Mouse (Mus musculus) liver, postnatal 0 days (tissue): ENCODE results near the gene Gm20388. TPM values are rescaled to one million over a fixed set of nuclear protein-coding genes. Genes with fewer than 3 reads are reported as not detected.
A peak's percentile ranks its signal among the peaks of the same experiment; 100 is the strongest.

Experiments
- ATAC-seq: fragments of 200-750 bp; cut with Nextera tagmentation; 2 replicates; pipeline ENCODE4 v1.8.0; 2017; ENCODE audit warnings: mild to moderate bottlenecking, moderate library complexity
- DNase-seq: peaks from one replicate; pipeline ENCODE4 v3.0.0-alpha.2; 2016
- H3K27ac ChIP-seq: fragments of 300-500 bp; sonication (generic); 2 replicates; pipeline ENCODE4 v1.5.1; 2014; ENCODE audit warnings: antibody characterized with exemption, moderate library complexity, mild to moderate bottlenecking, low read depth
- H3K27me3 ChIP-seq: fragments of 300-500 bp; sonication (generic); 2 replicates; pipeline ENCODE4 v1.6.1; 2014; ENCODE audit warnings: low read length, control low read depth, mixed read lengths; ENCODE audit not compliant: insufficient read depth
- H3K36me3 ChIP-seq: fragments of 300-500 bp; sonication (generic); replicated peaks from 2 replicates; pipeline ENCODE4 v1.6.1; 2014; ENCODE audit warnings: mild to moderate bottlenecking, control low read depth, low read length, moderate library complexity, mixed read lengths; ENCODE audit not compliant: insufficient read depth
- H3K4me1 ChIP-seq: fragments of 300-500 bp; sonication (generic); 2 replicates; pipeline ENCODE4 v1.6.1; 2014; ENCODE audit warnings: antibody characterized with exemption, mild to moderate bottlenecking, control low read depth; ENCODE audit not compliant: insufficient read depth
- H3K4me2 ChIP-seq: fragments of 300-500 bp; sonication (generic); 2 replicates; pipeline ENCODE4 v1.6.1; 2014; ENCODE audit warnings: low read depth, mild to moderate bottlenecking, low read length, moderate library complexity, mixed read lengths
- H3K4me3 ChIP-seq: fragments of 300-500 bp; sonication (generic); 2 replicates; pipeline ENCODE4 v1.5.1; 2014; ENCODE audit warnings: low read depth, low read length
- H3K9ac ChIP-seq: fragments of 300-500 bp; sonication (generic); replicated peaks from 2 replicates; pipeline ENCODE4 v1.6.1; 2014; ENCODE audit warnings: mild to moderate bottlenecking, moderate library complexity
- H3K9me3 ChIP-seq: fragments of 300-500 bp; sonication (generic); 2 replicates; pipeline ENCODE4 v1.6.1; 2016; ENCODE audit warnings: mild to moderate bottlenecking, control low read depth, low read length, mixed read lengths
- CTCF ChIP-seq: sonication (generic); IDR thresholded peaks from 2 replicates; pipeline ENCODE4 v1.5.1; 2016; ENCODE audit warnings: antibody characterized with exemption, low read depth
- EP300 ChIP-seq: IDR thresholded peaks from 2 replicates; pipeline ENCODE4 v1.6.1; 2016; ENCODE audit warnings: antibody characterized with exemption, low read depth, mild to moderate bottlenecking
- WGBS: fragments of 180-500 bp; shearing (Covaris S2); extraction: QIAGEN DNeasy Blood & Tissue Kit; methylation state at CpG from one replicate; pipeline ENCODE4 v1.1.7; 2014; ENCODE audit not compliant: insufficient replicate concordance; 5-methylcytosine and 5-hydroxymethylcytosine counted together
- polyA plus RNA-seq: library from polyadenylated mRNA; unstranded; fragments of >200 nt; fragmentation: Nextera tagmentation; extraction: Ambion mirVana; gene quantifications from 2 replicates; pipeline ENCODE4 v1.2.1, GENCODE M21; 2015

Gm20388 gene
- polyA plus RNA-seq, 1 experiment from 2014 or later = not detected

DNA sequence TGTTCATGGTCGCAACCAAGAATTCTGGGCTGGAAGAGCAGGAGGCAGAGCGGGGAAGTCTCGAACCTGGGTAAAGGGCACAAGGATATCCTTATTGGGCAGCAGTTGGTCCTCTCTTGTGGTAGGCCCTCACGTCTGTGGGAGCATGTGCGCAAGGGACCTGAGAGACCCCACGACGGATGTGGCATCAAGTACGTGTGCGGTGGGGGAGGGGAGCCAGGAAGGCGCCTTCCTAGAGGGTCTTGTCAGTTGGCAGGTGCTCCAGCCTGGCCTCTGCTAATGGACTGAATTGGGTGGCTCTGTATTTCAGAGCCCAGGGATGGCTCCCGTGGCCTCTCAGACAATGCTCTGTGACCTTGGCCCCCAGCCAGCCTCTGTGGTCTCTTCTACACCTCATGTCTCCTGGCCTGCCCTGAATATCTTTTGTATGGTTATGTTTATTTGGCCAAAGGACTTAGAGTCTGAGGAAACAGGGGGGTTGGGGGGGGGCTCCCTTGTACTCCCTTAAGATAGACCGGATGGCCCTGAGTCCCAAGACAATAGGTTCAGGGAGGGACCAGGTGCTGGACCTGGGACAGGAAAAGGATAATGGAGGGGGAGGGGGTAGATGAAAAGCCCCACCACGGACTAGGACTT lies 563.2 kb downstream of the Gm20388 start:
- ATAC-seq = no peak

DNA sequence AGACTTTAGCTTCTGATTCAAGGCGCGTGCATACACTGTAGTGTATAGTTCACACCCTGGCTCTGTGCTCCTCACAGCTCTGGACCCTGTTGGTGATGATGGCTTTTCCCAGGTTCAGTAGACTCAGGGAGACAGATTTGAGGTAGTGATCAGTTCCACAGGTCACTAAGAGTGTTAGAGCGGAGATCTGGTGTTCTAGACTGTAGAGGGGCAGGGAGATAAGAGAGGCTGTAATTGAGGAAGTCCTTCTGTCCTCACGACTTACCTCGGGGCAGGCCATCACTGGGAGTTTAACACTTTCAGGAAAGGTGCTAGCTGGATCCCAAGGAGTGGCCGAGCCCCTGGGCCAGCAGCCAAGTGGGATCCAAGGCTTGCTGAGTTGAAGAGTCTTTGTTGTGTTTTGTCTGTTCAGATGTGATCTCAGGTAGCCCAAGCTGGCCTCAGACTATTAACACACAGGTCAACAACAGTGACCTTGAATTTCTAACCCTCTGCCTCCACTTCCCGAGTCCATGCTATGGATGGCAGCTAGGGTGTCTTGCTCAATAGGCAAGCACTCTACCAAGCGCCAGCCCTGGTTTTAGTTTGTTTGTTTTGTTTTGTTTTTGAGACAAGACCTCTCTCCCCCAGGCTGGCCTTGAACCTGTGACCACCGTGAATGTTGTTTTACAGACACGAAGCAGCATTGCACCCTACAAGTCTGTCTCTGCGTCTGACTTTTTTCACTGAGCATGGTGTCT lies 564.0 kb downstream of the Gm20388 start:
- H3K9ac ChIP-seq = 0 out of 2 replicates have a peak overlapping the region, but pooled peaks have one; percentile 7
- H3K4me3 ChIP-seq = no peak overlapping the region
- 47% methylated on average over 11 of the region's 11 CpGs for WGBS
- peaks cover 44% of the 10 kb centered on the region for H3K4me1 ChIP-seq
- ATAC-seq = 0 out of 2 replicates have a peak, but pooled peaks have one; percentile 0
- H3K36me3 ChIP-seq = no peaks in the 10 kb centered on the region
- H3K9me3 ChIP-seq = no peaks in the 10 kb centered on the region
- H3K27me3 ChIP-seq = no peaks in the 10 kb centered on the region
- DNase-seq = no peak
- H3K4me2 ChIP-seq = no peak overlapping the region
- TF ChIP-seq EP300 = no peak
- TF ChIP-seq CTCF = no peak
- peak overlapping the region; percentile 37; the same call in 1 of the 2 replicates for H3K27ac ChIP-seq

More for the DNA sequence above, 563.2 kb downstream of the Gm20388 start:
- Histone ChIP-seq H3K27ac (no peak overlapping the region), H3K4me1 (peaks cover 38% of the 10 kb centered on the region), H3K27me3 (no peaks in the 10 kb centered on the region), H3K9ac (no peak overlapping the region), H3K4me2 (no peak overlapping the region), H3K4me3 (no peak overlapping the region), H3K36me3 (no peaks in the 10 kb centered on the region), H3K9me3 (no peaks in the 10 kb centered on the region)
- no peak for TF ChIP-seq CTCF
- TF ChIP-seq EP300 = no peak
- 71% methylated on average over 13 of the region's 13 CpGs for WGBS
- DNase-seq = no peak

DNA sequence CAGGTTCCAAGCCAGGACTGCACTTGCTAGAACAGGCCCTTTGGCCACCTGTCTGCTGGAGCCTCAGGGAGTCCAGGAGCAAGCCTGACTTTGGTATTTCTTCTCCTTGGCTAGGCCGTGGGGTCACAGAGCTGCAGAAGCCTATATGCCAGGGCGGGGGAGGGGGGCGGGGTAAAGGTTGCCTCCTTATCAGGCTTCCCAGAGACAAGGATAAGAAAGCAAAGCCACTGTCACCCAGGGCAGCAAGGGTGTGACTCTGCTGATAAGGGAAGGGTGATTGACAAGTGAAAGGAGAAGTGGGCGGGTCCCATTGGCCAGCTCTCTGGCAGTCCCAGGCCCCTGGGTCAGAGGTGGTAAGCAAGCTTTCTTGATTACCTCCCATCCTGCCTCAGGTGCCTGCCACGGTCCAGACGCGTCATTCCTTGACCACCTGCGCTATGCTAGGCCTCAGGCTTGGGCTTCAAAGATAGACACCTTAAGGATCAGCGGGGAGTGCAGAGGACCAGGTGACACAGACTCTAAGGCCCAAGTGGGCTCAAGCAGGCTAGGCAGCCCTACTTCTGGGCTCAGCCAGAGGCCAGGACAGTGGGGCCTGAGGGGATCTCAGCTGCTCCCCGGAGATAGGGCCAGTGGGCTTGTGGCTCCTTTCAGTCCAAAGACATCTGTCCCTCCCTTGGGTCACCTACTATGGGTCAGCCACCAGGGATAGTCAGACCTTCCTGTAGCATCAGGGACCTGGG lies 565.0 kb downstream of the Gm20388 start:
- Histone ChIP-seq H3K9ac (0 out of 2 replicates have a peak overlapping the region, but pooled peaks have one; percentile 7), H3K4me1 (peaks cover 47% of the 10 kb centered on the region), H3K27ac (peak overlapping the region; percentile 55), H3K9me3 (no peaks in the 10 kb centered on the region), H3K36me3 (no peaks in the 10 kb centered on the region), H3K27me3 (no peaks in the 10 kb centered on the region), H3K4me3 (0 out of 2 replicates have a peak overlapping the region, but pooled peaks have one; percentile 2), H3K4me2 (peak overlapping the region; percentile 49)
- 30% methylated on average over 10 of the region's 10 CpGs for WGBS
- ATAC-seq (peak; percentile 89), DNase-seq (peak; percentile 88)
- TF ChIP-seq EP300 (peak; percentile 97), CTCF (no peak)

DNA sequence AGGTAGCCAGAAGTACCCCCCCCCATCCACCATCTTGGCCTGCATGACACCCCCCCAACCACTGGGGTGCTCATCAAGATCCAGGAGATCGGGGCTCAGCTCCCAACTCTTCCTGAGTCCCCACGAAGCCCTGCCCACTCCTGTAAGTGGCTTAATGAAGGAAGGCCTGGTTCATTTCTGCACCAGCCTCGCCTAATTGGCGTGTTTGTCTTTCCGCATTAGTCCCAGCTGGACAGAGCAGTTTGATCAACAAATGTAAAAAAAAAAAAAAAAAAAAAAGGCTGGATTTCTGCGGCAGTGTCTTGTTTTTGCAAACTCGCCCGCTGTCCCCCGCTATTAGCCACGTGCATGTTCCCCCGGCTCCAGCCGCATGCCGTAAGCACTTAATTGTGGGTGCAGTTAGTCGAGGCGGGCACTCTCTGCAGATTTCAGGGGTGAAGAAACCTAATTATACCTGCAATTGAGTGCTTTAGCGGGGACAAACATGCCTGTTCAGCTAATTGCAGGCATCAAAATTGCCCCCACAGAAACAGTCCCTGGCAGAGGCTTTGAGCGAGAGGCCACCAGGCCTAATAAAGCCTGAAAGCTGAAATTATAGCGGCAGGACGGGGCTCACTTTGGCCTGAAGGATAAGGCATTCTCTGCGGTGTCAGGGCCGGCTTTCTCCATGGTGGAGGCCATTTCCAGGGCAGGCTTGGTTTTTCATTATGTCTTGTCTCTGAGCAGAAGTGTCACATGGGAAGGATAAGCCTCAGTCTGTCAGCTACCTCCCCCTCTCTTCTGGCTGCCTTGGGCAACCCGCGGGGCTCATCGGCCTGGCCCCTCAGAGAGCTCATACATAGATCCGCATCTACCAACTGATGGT lies 566.3 kb downstream of the Gm20388 start:
- TF ChIP-seq CTCF (no peak), EP300 (no peak)
- no peak overlapping the region for H3K4me2 ChIP-seq
- no peak for ATAC-seq
- no peaks in the 10 kb centered on the region for H3K36me3 ChIP-seq
- no peaks in the 10 kb centered on the region for H3K27me3 ChIP-seq
- no peak for DNase-seq
- H3K9ac ChIP-seq = no peak overlapping the region
- WGBS = 73% methylated on average over 25 of the region's 25 CpGs
- H3K4me3 ChIP-seq = no peak overlapping the region
- no peaks in the 10 kb centered on the region for H3K9me3 ChIP-seq
- H3K4me1 ChIP-seq = peaks cover 46% of the 10 kb centered on the region
- H3K27ac ChIP-seq = no peak overlapping the region

DNA sequence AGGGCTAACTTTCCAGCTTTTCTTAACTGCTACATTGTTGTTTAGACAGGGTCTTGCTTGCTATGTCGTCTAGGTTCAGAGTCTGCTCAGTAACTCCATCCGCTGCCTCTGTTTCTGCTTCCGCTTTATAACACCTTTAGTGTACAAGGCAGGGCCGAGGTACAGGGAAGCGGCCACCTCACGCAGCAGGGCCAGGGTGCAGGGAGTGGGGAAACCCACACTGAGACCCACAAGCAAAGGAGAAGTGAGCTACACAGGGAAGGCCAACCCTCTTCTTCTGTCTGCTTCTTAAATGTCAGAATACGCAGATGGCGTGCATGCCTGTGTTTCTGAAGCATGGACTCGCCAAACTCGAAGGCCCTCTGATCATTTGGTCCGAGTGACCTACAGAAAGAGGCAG lies 568.1 kb downstream of the Gm20388 start:
- Histone ChIP-seq H3K9ac (no peak overlapping the region), H3K4me1 (peaks cover 43% of the 10 kb centered on the region)
- 74% methylated on average over 11 of the region's 11 CpGs for WGBS

More for the DNA sequence above, 568.1 kb downstream of the Gm20388 start:
- Histone ChIP-seq H3K27ac (no peak overlapping the region), H3K4me3 (no peak overlapping the region), H3K36me3 (no peaks in the 10 kb centered on the region), H3K4me2 (no peak overlapping the region), H3K27me3 (no peaks in the 10 kb centered on the region), H3K9me3 (no peaks in the 10 kb centered on the region)
- DNase-seq (no peak), ATAC-seq (no peak)
- TF ChIP-seq CTCF = no peak
- TF ChIP-seq EP300 = no peak
